Mouse (Mus musculus): ENCODE measurements around the gene Actrt2. TPM values are rescaled to one million over a fixed set of nuclear protein-coding genes. Genes with fewer than 3 reads are reported as not detected.

Actrt2 gene
- polyA plus RNA-seq, 1 experiment from 2014 or later, result not detected

- no peak overlapping the region for H3K4me3 ChIP-seq (replicated peaks)
- no peaks in the 10 kb centered on the region for H3K36me3 ChIP-seq
- H3K4me1 ChIP-seq (replicated peaks), result peaks cover 42% of the 10 kb centered on the region
- no peak overlapping the region for H3K27ac ChIP-seq
- ATAC-seq (ENCODE audit: insufficient number of reproducible peaks, insufficient read depth, low FRiP score, low TSS enrichment, low read depth), result no peak
- H3K4me2 ChIP-seq, result no peak overlapping the region
- no peak overlapping the region for H3K9ac ChIP-seq (replicated peaks)
- H3K27me3 ChIP-seq, result no peaks in the 10 kb centered on the region; the same call in 1 of the 2 replicates
- WGBS, result 76% methylated on average over 15 of the region's 15 CpGs
- no peaks in the 10 kb centered on the region for H3K9me3 ChIP-seq
Measured at GRCm38 (mm10) chr4:154655134-154655910, 12.3 kb downstream of the Actrt2 start.

GRCm38 (mm10) chr4:154652494-154652893 lies 15.2 kb downstream of the Actrt2 start:
- 10% methylated on average over 5 of the region's 5 CpGs for WGBS
- Histone ChIP-seq H3K36me3 (no peaks in the 10 kb centered on the region), H3K4me2 (no peak overlapping the region), H3K9me3 (no peaks in the 10 kb centered on the region), H3K4me1 (replicated peaks) (peaks cover 37% of the 10 kb centered on the region), H3K27me3 (no peaks in the 10 kb centered on the region; the same call in 1 of the 2 replicates), H3K9ac (replicated peaks) (no peak overlapping the region), H3K27ac (0 out of 2 replicates have a peak overlapping the region, but pooled peaks have one; percentile 23), H3K4me3 (replicated peaks) (no peak overlapping the region)
- ATAC-seq (ENCODE audit: insufficient number of reproducible peaks, insufficient read depth, low FRiP score, low TSS enrichment, low read depth), result 0 out of 2 replicates have a peak, but pooled peaks have one; percentile 33

GRCm38 (mm10) chr4:154649083-154649747 lies 18.5 kb downstream of the Actrt2 start:
- Histone ChIP-seq H3K9ac (replicated peaks) (no peak overlapping the region; the same call in 1 of the 2 replicates), H3K27me3 (no peaks in the 10 kb centered on the region), H3K36me3 (peaks cover 13% of the 10 kb centered on the region), H3K4me3 (replicated peaks) (no peak overlapping the region), H3K27ac (peak overlapping the region; percentile 46; the same call in 1 of the 2 replicates), H3K4me1 (replicated peaks) (peaks cover 31% of the 10 kb centered on the region), H3K9me3 (peaks cover 21% of the 10 kb centered on the region), H3K4me2 (peak overlapping the region; percentile 1; the same call in 1 of the 2 replicates)
- no peak for ATAC-seq (ENCODE audit: insufficient number of reproducible peaks, insufficient read depth, low FRiP score, low TSS enrichment, low read depth)
- 53% methylated on average over 19 of the region's 19 CpGs for WGBS

- WGBS, result 6% methylated on average over 6 of the region's 6 CpGs
- no peak overlapping the region for H3K4me3 ChIP-seq (replicated peaks)
- peaks cover 45% of the 10 kb centered on the region for H3K27me3 ChIP-seq
- ATAC-seq (ENCODE audit: insufficient number of reproducible peaks, insufficient read depth, low FRiP score, low TSS enrichment, low read depth), result no peak
- peak overlapping the region; percentile 82 for H3K4me2 ChIP-seq
- peaks cover 21% of the 10 kb centered on the region for H3K9me3 ChIP-seq
- peaks cover 13% of the 10 kb centered on the region for H3K36me3 ChIP-seq
- peak overlapping the region; percentile 100 for H3K27ac ChIP-seq
- 0 out of 2 replicates have a peak overlapping the region, but pooled peaks have one; percentile 27 for H3K9ac ChIP-seq (replicated peaks)
- H3K4me1 ChIP-seq (replicated peaks), result peaks cover 53% of the 10 kb centered on the region
Measured at GRCm38 (mm10) chr4:154642496-154642895, 25.2 kb downstream of the Actrt2 start.

- peaks cover 53% of the 10 kb centered on the region for H3K4me1 ChIP-seq (replicated peaks)
- H3K36me3 ChIP-seq, result peaks cover 6% of the 10 kb centered on the region
- WGBS, result 3% methylated on average over 32 of the region's 32 CpGs
- peak overlapping the region; percentile 100 for H3K9ac ChIP-seq (replicated peaks)
- no peak for ATAC-seq (ENCODE audit: insufficient number of reproducible peaks, insufficient read depth, low FRiP score, low TSS enrichment, low read depth)
- H3K4me2 ChIP-seq, result peak overlapping the region; percentile 82
- peak overlapping the region; percentile 100 for H3K27ac ChIP-seq
- H3K9me3 ChIP-seq, result peaks cover 12% of the 10 kb centered on the region
- H3K4me3 ChIP-seq (replicated peaks), result peak overlapping the region; percentile 93
- H3K27me3 ChIP-seq, result peaks cover 45% of the 10 kb centered on the region
Measured at GRCm38 (mm10) chr4:154641296-154642110, 26.2 kb downstream of the Actrt2 start.

- Histone ChIP-seq H3K4me2 (peak overlapping the region; percentile 82), H3K4me3 (replicated peaks) (peak overlapping the region; percentile 93), H3K36me3 (peaks cover 5% of the 10 kb centered on the region), H3K9ac (replicated peaks) (peak overlapping the region; percentile 100), H3K9me3 (peaks cover 5% of the 10 kb centered on the region; the same call in 1 of the 2 replicates), H3K27me3 (peaks cover 45% of the 10 kb centered on the region), H3K4me1 (replicated peaks) (peaks cover 53% of the 10 kb centered on the region), H3K27ac (peak overlapping the region; percentile 100)
- 2% methylated on average over 20 of the region's 20 CpGs for WGBS
- ATAC-seq (ENCODE audit: insufficient number of reproducible peaks, insufficient read depth, low FRiP score, low TSS enrichment, low read depth), result no peak
Measured at GRCm38 (mm10) chr4:154640443-154641295, 27.0 kb downstream of the Actrt2 start.

GRCm38 (mm10) chr4:154639591-154640442 lies 27.9 kb downstream of the Actrt2 start:
- H3K36me3 ChIP-seq, result no peaks in the 10 kb centered on the region; the same call in 1 of the 2 replicates
- WGBS, result 7% methylated on average over 13 of the region's 13 CpGs
- H3K4me2 ChIP-seq, result peak overlapping the region; percentile 82
- peak overlapping the region; percentile 100 for H3K9ac ChIP-seq (replicated peaks)
- H3K9me3 ChIP-seq, result no peaks in the 10 kb centered on the region
- peak overlapping the region; percentile 100 for H3K27ac ChIP-seq
- peaks cover 45% of the 10 kb centered on the region for H3K27me3 ChIP-seq
- ATAC-seq (ENCODE audit: insufficient number of reproducible peaks, insufficient read depth, low FRiP score, low TSS enrichment, low read depth), result no peak
- H3K4me1 ChIP-seq (replicated peaks), result peaks cover 54% of the 10 kb centered on the region
- peak overlapping the region; percentile 93 for H3K4me3 ChIP-seq (replicated peaks)

- ATAC-seq (ENCODE audit: insufficient number of reproducible peaks, insufficient read depth, low FRiP score, low TSS enrichment, low read depth), result no peak
- Histone ChIP-seq H3K27me3 (peaks cover 45% of the 10 kb centered on the region), H3K9me3 (no peaks in the 10 kb centered on the region), H3K9ac (replicated peaks) (peak overlapping the region; percentile 100), H3K4me1 (replicated peaks) (peaks cover 61% of the 10 kb centered on the region), H3K4me2 (peak overlapping the region; percentile 82), H3K36me3 (peaks cover 4% of the 10 kb centered on the region; the same call in 1 of the 2 replicates), H3K4me3 (replicated peaks) (peak overlapping the region; percentile 93), H3K27ac (peak overlapping the region; percentile 100)
- WGBS, result 2% methylated on average over 7 of the region's 7 CpGs
Measured at GRCm38 (mm10) chr4:154639126-154639525, 28.5 kb downstream of the Actrt2 start.

- Histone ChIP-seq H3K9me3 (no peaks in the 10 kb centered on the region), H3K9ac (replicated peaks) (peak overlapping the region; percentile 100), H3K4me2 (peak overlapping the region; percentile 82), H3K4me3 (replicated peaks) (peak overlapping the region; percentile 93), H3K27ac (peak overlapping the region; percentile 100), H3K4me1 (replicated peaks) (peaks cover 60% of the 10 kb centered on the region), H3K27me3 (peaks cover 40% of the 10 kb centered on the region), H3K36me3 (peaks cover 6% of the 10 kb centered on the region; the same call in 1 of the 2 replicates)
- no peak for ATAC-seq (ENCODE audit: insufficient number of reproducible peaks, insufficient read depth, low FRiP score, low TSS enrichment, low read depth)
- 5% methylated on average over 15 of the region's 15 CpGs for WGBS
Measured at GRCm38 (mm10) chr4:154638320-154638886, 29.3 kb downstream of the Actrt2 start.

Measured in limb, embryonic 12.5 days (tissue).